Mouse (Mus musculus) liver, adult (tissue): ENCODE measurements around the gene Rpgrip1.

Source experiments
- GATA4 ChIP-seq: IDR thresholded peaks from 2 replicates; pipeline ENCODE4 v1.6.1; 2014; ENCODE audit warnings: mild to moderate bottlenecking, low read length; ENCODE audit not compliant: insufficient replicate concordance

Rpgrip1 gene

GRCm38 (mm10) chr14:52108025-52108424, 2.5 kb upstream of the Rpgrip1 start:
- TF ChIP-seq GATA4 = no peak

GRCm38 (mm10) chr14:52114101-52114500, 3.6 kb downstream of the Rpgrip1 start:
- TF ChIP-seq GATA4 = no peak

DNA sequence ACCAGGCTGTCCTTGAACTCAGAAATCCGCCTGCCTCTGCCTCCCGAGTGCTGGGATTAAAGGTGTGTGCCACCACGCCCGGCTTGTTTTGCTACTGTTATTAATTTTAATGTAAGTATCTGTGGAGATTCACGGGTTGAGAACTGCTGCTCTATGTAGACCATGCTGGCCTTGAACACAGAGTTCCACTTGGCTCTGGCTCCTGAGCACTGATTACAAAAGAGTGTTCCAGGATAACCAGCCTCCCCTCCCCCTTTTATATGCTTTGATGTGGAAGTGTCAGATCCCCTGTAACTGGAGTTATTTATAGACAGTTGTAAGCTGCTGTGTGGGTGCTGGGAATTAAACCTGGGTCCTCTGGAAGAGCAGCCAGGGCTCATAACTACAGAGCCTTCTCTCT, 6.7 kb downstream of the Rpgrip1 start:
- no peak for TF ChIP-seq GATA4

DNA sequence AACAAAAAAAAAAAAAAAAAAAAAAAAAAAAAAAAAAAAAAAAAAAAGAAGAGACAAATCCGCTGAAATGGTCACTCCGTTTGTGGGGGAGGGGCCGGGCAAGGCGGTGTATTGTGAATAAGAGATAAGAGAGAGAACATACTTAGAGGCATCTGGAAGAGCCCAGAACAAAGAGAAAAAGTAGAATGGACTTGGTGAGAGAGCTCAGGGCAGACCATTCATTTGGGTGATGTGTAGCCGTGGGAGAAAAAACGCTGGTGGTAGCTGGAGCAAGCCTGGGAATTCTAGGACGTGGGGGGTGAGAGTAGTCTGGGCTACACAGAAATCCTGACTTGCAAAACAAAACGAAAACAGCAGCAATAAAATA, 7.9 kb downstream of the Rpgrip1 start:
- no peak for TF ChIP-seq GATA4

GRCm38 (mm10) chr14:52118823-52119608, 8.5 kb downstream of the Rpgrip1 start:
- TF ChIP-seq GATA4 = no peak

DNA sequence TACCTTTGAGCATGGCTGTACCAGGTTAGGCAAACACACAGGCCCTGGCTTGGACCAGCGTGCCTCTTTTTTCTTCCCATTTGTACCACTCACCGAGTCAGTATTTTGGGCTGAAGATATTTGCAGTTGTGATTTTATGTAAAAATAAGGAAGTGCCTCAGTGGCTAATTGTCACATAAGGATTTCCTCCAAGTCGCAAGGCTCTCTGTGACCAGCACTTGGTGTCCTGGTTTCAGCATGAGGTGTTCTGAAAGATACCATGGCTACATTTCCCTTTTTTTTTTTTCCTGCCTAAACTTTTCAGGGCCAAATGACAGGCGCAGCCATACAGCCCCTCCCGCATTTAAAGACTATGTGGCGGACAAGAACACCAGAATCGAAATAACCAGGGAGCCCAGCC, 9.7 kb downstream of the Rpgrip1 start:
- TF ChIP-seq GATA4 = no peak

DNA sequence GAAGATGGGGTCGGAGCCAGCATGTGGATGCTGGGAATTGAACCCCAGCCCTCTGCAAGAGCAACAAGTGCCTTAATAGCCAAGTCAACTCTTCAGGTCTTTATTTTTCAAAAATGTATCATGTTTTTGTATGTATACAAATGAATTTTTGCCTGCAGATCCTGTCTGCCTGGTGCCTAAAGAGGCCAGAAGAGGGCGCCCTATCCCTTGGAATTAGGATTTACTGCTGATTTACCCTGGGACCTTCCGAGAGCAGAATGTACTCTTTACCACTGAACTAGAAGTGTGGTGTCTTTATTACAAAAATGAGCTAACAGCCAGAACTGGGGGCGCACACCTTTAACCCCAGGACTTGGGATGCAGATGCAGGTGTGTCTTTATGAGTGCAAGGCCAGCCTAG, 13.4 kb downstream of the Rpgrip1 start:
- no peak for TF ChIP-seq GATA4

- TF ChIP-seq GATA4 = no peak
Observed at GRCm38 (mm10) chr14:52124636-52125035, 14.1 kb downstream of the Rpgrip1 start.

- TF ChIP-seq GATA4 = no peak
Observed at GRCm38 (mm10) chr14:52133584-52133983, 23.1 kb downstream of the Rpgrip1 start.

- no peak for TF ChIP-seq GATA4
Observed at GRCm38 (mm10) chr14:52140577-52141444, 30.3 kb downstream of the Rpgrip1 start.

- no peak for TF ChIP-seq GATA4
Observed at GRCm38 (mm10) chr14:52141445-52142127, 31.1 kb downstream of the Rpgrip1 start.

- no peak for TF ChIP-seq GATA4
Observed at GRCm38 (mm10) chr14:52144165-52144564, 33.7 kb downstream of the Rpgrip1 start.

DNA sequence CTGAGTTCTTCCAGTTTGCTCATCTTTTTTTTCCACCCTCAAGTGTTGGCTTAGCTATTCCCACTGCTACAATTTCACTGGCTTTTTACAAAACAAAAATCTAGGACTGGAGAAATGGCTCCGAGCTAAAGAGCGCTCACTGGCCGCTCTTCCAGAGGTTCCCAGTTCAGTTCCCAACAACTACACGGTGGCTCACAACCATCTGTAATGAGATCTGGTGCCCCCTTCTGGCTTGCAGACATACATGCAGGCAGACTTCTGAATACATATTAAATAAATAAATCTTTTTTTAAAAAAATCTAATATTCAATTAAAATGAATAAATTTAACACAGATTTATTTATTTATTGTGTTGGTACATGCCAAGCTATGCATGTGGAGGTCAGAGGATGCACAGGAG, 36.0 kb downstream of the Rpgrip1 start:
- TF ChIP-seq GATA4 = no peak

DNA sequence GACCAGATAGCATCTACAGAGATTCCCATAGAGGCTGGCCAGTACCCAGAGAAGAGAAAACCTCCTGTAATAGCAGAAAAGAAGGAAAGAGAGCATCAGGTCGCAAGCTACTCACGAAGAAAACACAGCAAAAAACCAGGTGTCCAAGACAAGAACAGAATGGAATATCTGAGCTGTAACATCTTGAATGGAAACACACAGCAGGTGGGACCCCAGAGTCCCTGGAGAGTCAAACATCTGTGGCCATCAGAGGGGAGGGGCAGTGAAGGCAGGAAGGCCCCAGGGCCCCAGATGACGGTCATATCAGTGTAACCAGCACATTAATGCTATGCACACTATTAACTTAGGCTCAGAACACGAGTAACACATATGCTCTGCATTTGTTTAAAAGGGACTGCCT, 39.4 kb downstream of the Rpgrip1 start:
- TF ChIP-seq GATA4 = no peak

GRCm38 (mm10) chr14:52152179-52152578, 41.7 kb downstream of the Rpgrip1 start:
- TF ChIP-seq GATA4 = no peak

DNA sequence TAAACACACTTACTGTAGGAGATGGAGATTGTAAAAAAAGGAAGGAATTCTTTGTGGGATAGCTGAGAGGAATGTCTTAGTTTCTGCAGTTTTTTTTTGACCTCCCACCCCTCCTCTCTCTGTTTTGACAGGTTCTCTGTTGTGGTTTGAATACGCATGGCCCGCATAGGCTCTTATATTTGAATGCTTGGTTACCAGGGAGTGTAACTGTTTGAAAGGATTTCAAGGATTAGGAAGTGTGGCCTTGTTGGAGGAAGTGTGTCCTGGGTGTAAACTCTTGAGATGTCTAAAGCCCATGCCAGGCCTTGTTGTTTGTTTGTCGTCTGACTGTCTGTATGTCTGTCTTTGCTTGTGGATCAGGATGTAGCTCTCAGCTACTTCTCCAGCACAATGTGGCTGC, 42.1 kb downstream of the Rpgrip1 start:
- no peak for TF ChIP-seq GATA4
